Mouse (Mus musculus) liver (tissue): ENCODE data around the gene Vmn1r149.
"Not testable (repeated sequence)": the region's sequence is repeated elsewhere in the genome, so short reads cannot be mapped to it uniquely, and the experiment has no call there.

ENCODE experiments used
- DNase-seq: peaks from one replicate; pipeline ENCODE4 v3.0.0-alpha.2; 2020; ENCODE audit warnings: mixed read lengths

Gene Vmn1r149

GRCm38 (mm10) chr7:22438129-22438528 lies at the start of gene Vmn1r149:
Gene Vmn1r149 (minus strand): TSS chr7:22438229.
- DNase-seq = not testable (repeated sequence)

GRCm38 (mm10) chr7:22463975-22464374 lies 25.9 kb upstream of the Vmn1r149 start, which contains the start of gene Gm10665:
Gene Gm10665 (minus strand): TSS chr7:22464075.
- not testable (repeated sequence) for DNase-seq

- not testable (repeated sequence) for DNase-seq
These were observed 24.7 kb downstream of the Vmn1r149 start, which contains the start of gene Vmn1r148 for GRCm38 (mm10) chr7:22413283-22413682. Gene Vmn1r148 (plus strand): TSS chr7:22413583.
